Mouse (Mus musculus) spleen, adult 2 months (tissue): ENCODE data around the gene Wars2.

Source experiments
- CTCF ChIP-seq: fragments of 200-500 bp; IDR thresholded peaks from 2 replicates; pipeline ENCODE4 v1.5.1; 2011; ENCODE audit warnings: mild to moderate bottlenecking, inconsistent platforms; ENCODE audit not compliant: insufficient read depth, insufficient read length, insufficient replicate concordance; ENCODE audit errors: extremely low read depth
- POLR2A ChIP-seq: fragments of 200-500 bp; IDR thresholded peaks from 2 replicates; pipeline ENCODE4 v1.6.1; 2011; ENCODE audit warnings: low read depth, low read length, inconsistent platforms

- no peak for TF ChIP-seq CTCF
- no peak for TF ChIP-seq POLR2A
These were observed 114.8 kb downstream of the Wars2 start for GRCm38 (mm10) chr3:99255411-99256365.
